Mouse (Mus musculus): Measurements from ENCODE around the gene Cass4. TPM values are rescaled to one million over a fixed set of nuclear protein-coding genes. Genes with fewer than 3 reads are reported as not detected.

Cass4 gene
- polyA plus RNA-seq, 1 experiment from 2014 or later = 0.18 TPM

DNA sequence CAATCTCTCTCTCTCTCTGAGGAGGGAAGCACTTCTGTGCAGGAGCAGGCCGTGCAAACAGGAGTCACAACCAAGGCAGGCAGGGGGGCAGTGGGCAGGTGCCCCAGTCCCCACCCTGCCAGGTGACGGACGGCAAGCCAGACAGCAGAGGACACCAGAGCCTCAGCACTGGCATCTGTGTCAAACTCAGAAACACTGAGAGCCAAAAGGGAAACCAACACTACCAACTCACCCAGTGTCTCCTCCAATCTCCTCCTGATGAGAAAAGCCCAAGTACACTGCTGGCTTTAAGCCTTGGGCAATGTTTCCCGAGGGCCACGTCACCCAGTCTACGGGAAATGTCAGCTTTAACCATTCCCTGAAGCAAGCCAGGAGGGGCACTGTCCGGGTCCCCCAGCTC is 30.4 kb upstream of the Cass4 start:
- Histone ChIP-seq H3K27me3 (no peaks in the 10 kb centered on the region), H3K4me1 (peaks cover 13% of the 10 kb centered on the region), H3K4me2 (no peak overlapping the region), H3K36me3 (replicated peaks) (peaks cover 98% of the 10 kb centered on the region), H3K4me3 (replicated peaks) (no peak overlapping the region), H3K27ac (no peak overlapping the region), H3K9ac (no peak overlapping the region), H3K9me3 (no peaks in the 10 kb centered on the region)
- 94% methylated on average over 7 of the region's 7 CpGs for WGBS
- no peak for ATAC-seq (ENCODE audit: low FRiP score)

DNA sequence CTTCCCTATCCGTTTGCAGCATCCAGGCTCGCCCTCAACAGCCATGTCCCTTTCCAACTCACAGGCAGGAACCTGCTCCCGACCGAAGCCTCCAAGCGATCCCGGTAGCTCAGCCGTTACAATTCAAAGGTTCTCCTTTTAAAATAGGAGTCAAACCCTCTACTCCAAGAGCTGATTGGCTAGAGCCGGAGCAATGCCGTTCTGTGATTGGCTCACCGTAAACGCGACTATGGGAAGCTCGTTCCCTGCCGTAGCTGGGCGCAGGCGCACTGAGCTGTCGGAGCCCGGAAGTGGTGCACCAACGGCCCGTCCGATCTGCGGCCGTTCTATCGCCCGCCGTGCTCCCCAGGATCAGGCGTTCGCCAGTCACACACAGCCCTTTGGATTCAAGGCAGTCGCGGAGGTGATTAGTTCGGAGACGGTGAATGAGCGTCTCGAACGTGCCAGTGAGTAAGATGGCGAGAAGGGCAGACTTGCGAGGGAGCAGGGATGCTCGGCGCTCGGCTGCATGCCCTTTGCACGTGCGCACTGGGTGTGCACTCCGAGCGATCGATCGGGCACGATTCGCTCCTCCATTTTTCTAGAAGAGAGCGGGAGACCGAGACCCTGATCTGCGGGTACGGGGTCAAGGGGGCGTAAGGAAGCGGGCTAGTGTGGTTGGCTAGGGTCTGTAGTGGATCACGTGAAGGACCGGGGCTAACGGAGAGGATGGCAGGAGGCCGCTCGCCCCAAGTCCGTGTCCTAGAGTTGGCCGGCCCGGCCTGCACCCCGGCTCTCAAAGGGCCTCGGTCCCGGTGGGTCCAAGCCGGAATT is 23.0 kb upstream of the Cass4 start, which contains the start of the genes Aurka and Cstf1:
TSS of gene Aurka (minus strand) at position 125 of the 813 bp plus-strand sequence.
TSS of gene Cstf1 (plus strand) at position 271 of the 813 bp plus-strand sequence.
- Histone ChIP-seq H3K36me3 (replicated peaks) (peaks cover 57% of the 10 kb centered on the region), H3K4me1 (peaks cover 34% of the 10 kb centered on the region), H3K27me3 (no peaks in the 10 kb centered on the region), H3K9me3 (no peaks in the 10 kb centered on the region), H3K4me3 (replicated peaks) (peak within 1 kb of the TSS; percentile 84), H3K9ac (peak within 1 kb of the TSS; percentile 84), H3K27ac (peak within 1 kb of the TSS; percentile 90), H3K4me2 (peak within 1 kb of the TSS; percentile 82)
- under 1% methylated on average over 66 of the region's 66 CpGs for WGBS
- ATAC-seq (ENCODE audit: low FRiP score) = peak; percentile 98

DNA sequence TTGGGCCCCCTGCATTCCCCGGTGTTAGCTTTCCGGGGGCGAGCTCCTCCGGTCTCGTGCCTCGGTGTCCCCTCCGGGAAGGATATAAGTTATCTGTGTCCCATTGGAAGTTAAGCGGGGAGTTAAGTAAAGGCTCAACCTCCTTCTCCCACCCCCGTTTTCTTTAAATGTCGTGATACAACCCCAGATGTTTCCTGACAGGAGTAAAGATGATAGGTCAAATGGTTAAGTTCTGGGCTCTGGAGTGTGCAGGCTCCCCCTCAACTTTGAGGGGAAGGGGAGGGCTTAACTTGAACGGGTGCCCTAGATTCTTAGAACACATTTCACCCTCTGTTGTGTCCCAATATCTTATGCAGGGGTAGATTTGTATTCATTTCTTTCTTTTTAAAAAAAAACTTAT is 22.3 kb upstream of the Cass4 start:
- Histone ChIP-seq H3K4me3 (replicated peaks) (peak overlapping the region; percentile 84), H3K9ac (peak overlapping the region; percentile 84), H3K9me3 (no peaks in the 10 kb centered on the region), H3K27me3 (no peaks in the 10 kb centered on the region), H3K36me3 (replicated peaks) (peaks cover 57% of the 10 kb centered on the region), H3K27ac (peak overlapping the region; percentile 90), H3K4me2 (peak overlapping the region; percentile 82), H3K4me1 (peaks cover 34% of the 10 kb centered on the region)
- WGBS = 0% methylated on average over 11 of the region's 11 CpGs
- no peak for ATAC-seq (ENCODE audit: low FRiP score)

DNA sequence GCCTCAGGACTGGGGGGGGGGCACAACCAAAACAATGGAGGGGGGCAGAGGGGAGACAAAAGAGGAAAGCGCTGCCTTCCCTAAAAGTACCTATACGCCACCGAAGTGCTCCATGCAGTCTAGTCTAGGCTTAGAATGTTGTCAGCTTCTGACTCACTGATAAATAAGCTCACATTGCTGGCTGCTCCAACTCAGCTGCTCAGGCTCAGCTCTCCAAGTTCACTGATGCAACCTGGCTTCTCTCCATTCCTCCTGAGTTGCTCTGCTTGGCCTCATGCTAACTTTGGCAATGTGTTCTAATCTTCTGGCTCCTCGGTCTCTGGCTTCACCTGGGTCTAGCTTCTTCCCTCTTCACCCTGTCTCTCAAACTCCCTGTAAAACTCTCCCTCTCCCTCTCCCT is 17.0 kb upstream of the Cass4 start:
- H3K9ac ChIP-seq = no peak overlapping the region
- H3K9me3 ChIP-seq = no peaks in the 10 kb centered on the region
- no peak overlapping the region for H3K4me2 ChIP-seq
- peaks cover 6% of the 10 kb centered on the region for H3K4me1 ChIP-seq
- H3K27ac ChIP-seq = no peak overlapping the region
- ATAC-seq (ENCODE audit: low FRiP score) = no peak
- no peak overlapping the region for H3K4me3 ChIP-seq (replicated peaks)
- H3K27me3 ChIP-seq = no peaks in the 10 kb centered on the region
- peaks cover 88% of the 10 kb centered on the region for H3K36me3 ChIP-seq (replicated peaks)
- WGBS = 89% methylated on average over 4 of the region's 4 CpGs

DNA sequence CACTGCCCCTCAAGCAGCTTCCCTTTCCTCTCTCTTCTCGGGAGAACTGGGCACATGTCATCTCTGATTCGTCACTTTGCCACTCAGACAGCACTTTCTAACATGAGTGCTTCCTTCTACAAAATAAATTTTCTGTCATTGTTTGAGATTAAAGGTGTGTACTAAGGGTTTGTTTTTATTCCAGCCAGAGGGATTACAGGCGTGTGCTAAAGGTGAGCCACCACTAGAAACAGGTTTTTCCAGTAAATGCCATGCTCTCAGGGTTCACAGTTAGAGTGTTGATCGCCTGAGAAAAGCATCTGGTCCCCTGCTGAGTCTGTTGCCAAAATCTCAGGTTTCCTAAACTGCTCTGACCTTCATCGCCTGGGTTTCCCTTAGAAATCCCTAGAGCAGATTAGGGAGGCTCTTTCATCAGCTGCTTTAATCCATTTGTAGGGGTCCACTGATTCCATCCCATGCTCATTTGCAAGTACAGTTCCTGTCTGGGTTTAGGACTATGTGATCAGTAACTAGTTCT is 16.5 kb upstream of the Cass4 start:
- H3K9me3 ChIP-seq = no peaks in the 10 kb centered on the region
- no peak overlapping the region for H3K27ac ChIP-seq
- no peak overlapping the region for H3K4me2 ChIP-seq
- peaks cover 1% of the 10 kb centered on the region for H3K4me1 ChIP-seq
- H3K9ac ChIP-seq = no peak overlapping the region
- H3K4me3 ChIP-seq (replicated peaks) = no peak overlapping the region
- ATAC-seq (ENCODE audit: low FRiP score) = no peak
- no peaks in the 10 kb centered on the region for H3K27me3 ChIP-seq
- 70% methylated on average over 5 of the region's 5 CpGs for WGBS
- H3K36me3 ChIP-seq (replicated peaks) = peaks cover 93% of the 10 kb centered on the region

DNA sequence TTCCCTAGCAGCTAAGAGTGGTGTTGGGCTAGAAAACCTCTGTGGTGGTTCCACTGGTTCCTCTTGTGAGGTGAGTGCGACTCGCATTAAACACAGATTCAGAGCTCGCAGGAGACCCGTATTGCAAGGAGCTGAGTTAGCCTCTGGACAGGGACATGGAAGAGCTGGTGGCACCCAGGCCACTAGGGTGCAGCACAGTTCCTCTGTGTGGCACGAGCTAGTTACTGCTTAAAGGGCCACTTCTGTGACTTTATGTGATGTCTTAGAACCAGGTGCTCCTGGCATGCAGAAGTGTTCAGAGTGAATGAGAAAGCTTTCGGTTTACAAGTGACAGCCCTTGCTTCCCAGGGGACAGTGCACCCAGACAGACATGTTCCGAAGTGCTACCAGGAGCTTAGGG is 15.3 kb upstream of the Cass4 start:
- Histone ChIP-seq H3K4me1 (no peaks in the 10 kb centered on the region), H3K9me3 (no peaks in the 10 kb centered on the region), H3K4me2 (no peak overlapping the region), H3K9ac (no peak overlapping the region), H3K27me3 (no peaks in the 10 kb centered on the region), H3K4me3 (replicated peaks) (no peak overlapping the region), H3K36me3 (replicated peaks) (peaks cover 96% of the 10 kb centered on the region), H3K27ac (no peak overlapping the region)
- ATAC-seq (ENCODE audit: low FRiP score) = no peak
- WGBS = 80% methylated on average over 7 of the region's 7 CpGs

DNA sequence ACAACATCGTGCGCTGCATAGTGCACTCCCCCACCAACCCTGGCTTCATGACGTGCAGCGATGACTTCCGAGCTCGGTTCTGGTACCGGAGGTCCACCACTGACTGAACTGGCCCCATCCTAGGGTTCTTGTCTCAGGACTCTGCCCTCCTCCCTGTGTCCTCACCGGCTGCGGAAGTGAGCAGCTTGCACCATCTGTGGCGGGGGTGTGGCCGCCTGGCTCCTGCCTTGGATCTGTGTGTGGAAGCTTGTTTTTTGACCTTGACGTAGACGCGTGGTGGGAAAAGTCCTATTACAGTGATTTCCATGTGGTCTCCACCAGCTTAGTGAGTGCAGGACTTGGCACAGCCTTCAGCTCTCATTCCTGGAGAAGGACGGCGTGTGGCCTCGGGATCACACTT is 13.1 kb upstream of the Cass4 start:
- no peak for ATAC-seq (ENCODE audit: low FRiP score)
- H3K9ac ChIP-seq = no peak overlapping the region
- H3K27me3 ChIP-seq = no peaks in the 10 kb centered on the region
- H3K36me3 ChIP-seq (replicated peaks) = peaks cover 74% of the 10 kb centered on the region
- no peaks in the 10 kb centered on the region for H3K4me1 ChIP-seq
- no peak overlapping the region for H3K27ac ChIP-seq
- H3K4me2 ChIP-seq = no peak overlapping the region
- 94% methylated on average over 17 of the region's 17 CpGs for WGBS
- no peak overlapping the region for H3K4me3 ChIP-seq (replicated peaks)
- no peaks in the 10 kb centered on the region for H3K9me3 ChIP-seq

DNA sequence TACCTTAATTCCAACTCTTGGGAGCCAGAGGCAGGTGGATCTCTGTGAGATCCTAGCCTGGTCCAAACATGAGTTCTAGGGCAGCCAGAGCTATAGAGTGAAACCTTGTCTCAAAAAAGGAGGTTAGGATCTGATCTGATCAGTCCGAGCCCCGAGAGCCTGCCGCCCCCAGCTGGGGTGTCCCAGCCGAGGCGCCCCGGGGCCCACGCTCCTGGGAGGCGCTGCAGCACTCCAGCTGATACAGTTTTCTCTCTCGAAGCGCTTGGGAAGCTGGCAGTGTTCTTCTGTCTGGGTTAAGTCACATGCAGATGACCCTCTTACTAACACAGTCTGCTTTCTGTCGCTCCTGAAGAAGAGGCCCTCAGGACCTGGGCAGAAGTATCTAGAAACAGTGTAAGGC is 12.3 kb upstream of the Cass4 start:
- WGBS = 93% methylated on average over 11 of the region's 11 CpGs
- H3K36me3 ChIP-seq (replicated peaks) = peaks cover 65% of the 10 kb centered on the region
- no peaks in the 10 kb centered on the region for H3K27me3 ChIP-seq
- no peaks in the 10 kb centered on the region for H3K9me3 ChIP-seq
- no peak overlapping the region for H3K4me3 ChIP-seq (replicated peaks)
- no peak overlapping the region for H3K27ac ChIP-seq
- H3K9ac ChIP-seq = no peak overlapping the region
- no peak overlapping the region for H3K4me2 ChIP-seq
- H3K4me1 ChIP-seq = no peaks in the 10 kb centered on the region
- ATAC-seq (ENCODE audit: low FRiP score) = no peak

DNA sequence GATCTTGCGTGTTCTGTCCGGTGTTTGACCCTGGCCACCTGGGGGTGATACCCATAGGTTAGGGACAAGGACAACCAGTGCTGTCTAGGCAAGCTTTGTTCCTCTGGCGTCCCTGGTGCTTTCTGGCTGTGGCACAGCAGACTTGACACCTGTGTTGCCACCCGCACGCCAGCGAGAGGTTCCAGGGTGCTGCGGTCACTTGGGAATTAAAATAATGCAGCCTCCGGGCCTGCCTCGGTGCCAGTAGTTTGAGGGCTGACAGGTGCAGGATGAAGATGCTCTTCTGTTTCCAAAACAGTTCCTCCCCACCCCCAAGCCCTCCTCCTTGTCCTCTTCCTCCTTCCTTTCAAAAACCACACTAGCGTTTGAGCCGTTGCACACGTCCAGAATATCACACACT is 11.7 kb upstream of the Cass4 start:
- H3K27ac ChIP-seq = no peak overlapping the region
- no peak for ATAC-seq (ENCODE audit: low FRiP score)
- 90% methylated on average over 12 of the region's 12 CpGs for WGBS
- no peak overlapping the region for H3K4me3 ChIP-seq (replicated peaks)
- no peaks in the 10 kb centered on the region for H3K4me1 ChIP-seq
- peaks cover 60% of the 10 kb centered on the region for H3K36me3 ChIP-seq (replicated peaks)
- no peaks in the 10 kb centered on the region for H3K27me3 ChIP-seq
- no peaks in the 10 kb centered on the region for H3K9me3 ChIP-seq
- H3K4me2 ChIP-seq = no peak overlapping the region
- H3K9ac ChIP-seq = no peak overlapping the region

DNA sequence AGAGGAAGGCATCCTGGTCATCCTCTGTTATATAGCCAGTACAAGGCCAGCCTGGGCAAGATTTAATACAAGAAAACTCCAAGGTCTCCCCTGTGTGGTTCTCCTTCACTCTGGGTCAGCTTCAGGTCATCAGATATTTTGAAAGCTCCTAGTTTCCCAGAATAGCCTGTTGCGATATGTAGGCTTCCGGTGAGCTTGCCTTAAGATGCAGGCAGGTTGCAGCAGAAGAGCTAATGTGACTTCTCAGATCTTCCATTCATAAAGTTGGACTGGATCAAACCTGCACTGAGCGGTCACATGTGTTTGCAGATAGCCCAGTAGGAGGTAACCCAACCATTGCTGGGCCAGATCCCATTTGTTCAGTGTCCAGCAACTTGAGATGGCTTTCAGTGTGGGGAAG is 8.9 kb upstream of the Cass4 start:
- no peaks in the 10 kb centered on the region for H3K9me3 ChIP-seq
- no peak overlapping the region for H3K4me2 ChIP-seq
- ATAC-seq (ENCODE audit: low FRiP score) = no peak
- no peaks in the 10 kb centered on the region for H3K4me1 ChIP-seq
- H3K27me3 ChIP-seq = no peaks in the 10 kb centered on the region
- no peak overlapping the region for H3K9ac ChIP-seq
- no peak overlapping the region for H3K27ac ChIP-seq
- 96% methylated on average over 3 of the region's 3 CpGs for WGBS
- H3K4me3 ChIP-seq (replicated peaks) = no peak overlapping the region
- H3K36me3 ChIP-seq (replicated peaks) = peaks cover 32% of the 10 kb centered on the region

DNA sequence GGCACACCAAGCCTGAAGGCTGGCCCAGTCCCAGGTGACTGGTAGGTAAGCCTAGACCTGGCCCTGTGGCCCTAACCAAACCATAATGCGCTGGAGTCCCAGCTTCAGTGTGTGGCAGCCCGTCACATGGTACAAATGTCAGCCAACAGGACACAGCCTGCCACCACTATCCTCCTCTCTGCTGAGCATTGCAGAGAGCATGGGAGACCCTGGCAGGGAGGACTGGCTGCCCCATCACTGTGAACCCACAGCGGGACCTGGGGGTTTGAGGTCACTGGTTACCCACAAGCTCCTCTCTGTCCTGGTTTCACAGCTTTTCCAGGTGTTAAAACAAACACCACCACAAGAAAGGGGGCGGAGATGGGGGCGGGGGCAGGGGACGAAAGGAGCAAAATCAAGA is 3.3 kb upstream of the Cass4 start:
- ATAC-seq (ENCODE audit: low FRiP score) = no peak
- no peaks in the 10 kb centered on the region for H3K9me3 ChIP-seq
- H3K4me3 ChIP-seq (replicated peaks) = no peak overlapping the region
- no peaks in the 10 kb centered on the region for H3K36me3 ChIP-seq (replicated peaks)
- H3K9ac ChIP-seq = no peak overlapping the region
- no peaks in the 10 kb centered on the region for H3K4me1 ChIP-seq
- H3K27ac ChIP-seq = no peak overlapping the region
- WGBS = 61% methylated on average over 6 of the region's 6 CpGs
- H3K27me3 ChIP-seq = no peaks in the 10 kb centered on the region
- H3K4me2 ChIP-seq = no peak overlapping the region

DNA sequence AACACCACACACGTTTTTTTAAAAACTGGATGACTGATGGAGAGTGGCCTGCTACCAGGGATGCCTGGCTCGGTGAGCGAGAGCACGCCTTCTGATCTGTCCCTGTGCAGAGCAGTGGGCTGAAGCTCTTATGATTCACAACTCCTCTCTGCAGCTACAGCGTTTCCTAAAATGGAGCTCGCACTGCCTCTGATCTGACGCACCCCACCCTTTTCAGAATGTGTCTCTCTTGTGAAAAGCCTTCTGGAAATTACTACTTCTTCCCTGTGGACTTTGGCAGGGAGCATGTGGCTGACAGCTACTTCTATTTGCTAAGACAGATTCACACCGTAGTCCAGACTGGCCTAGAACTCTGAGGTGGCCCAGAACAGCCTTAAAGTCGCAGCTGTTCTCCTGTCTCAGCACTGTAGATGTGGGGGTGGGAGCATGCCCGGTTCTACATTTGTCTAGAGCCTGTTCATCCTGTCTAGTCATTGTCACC is 1.5 kb upstream of the Cass4 start:
- Histone ChIP-seq H3K9ac (no peak overlapping the region), H3K36me3 (replicated peaks) (no peaks in the 10 kb centered on the region), H3K4me1 (no peaks in the 10 kb centered on the region), H3K4me2 (no peak overlapping the region), H3K4me3 (replicated peaks) (no peak overlapping the region), H3K27me3 (no peaks in the 10 kb centered on the region), H3K27ac (no peak overlapping the region), H3K9me3 (no peaks in the 10 kb centered on the region)
- ATAC-seq (ENCODE audit: low FRiP score) = no peak
- 83% methylated on average over 10 of the region's 10 CpGs for WGBS

DNA sequence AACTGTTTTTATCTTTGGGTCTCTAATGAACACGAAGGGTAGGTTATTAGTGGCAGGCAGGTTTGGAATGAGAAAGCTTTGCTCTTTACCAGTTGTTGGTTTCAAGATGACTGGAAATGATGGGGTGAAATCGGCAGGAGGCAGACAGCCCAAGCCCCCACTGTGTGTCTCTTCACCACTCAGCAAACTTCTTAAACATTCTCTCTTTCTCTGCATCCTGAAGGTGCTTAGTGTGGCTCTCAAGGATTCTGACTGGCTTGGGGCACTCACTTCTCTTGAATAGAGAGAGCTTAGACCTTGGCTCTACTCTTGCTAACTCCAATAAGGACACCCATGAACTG is 428 bp downstream of the Cass4 start:
- Histone ChIP-seq H3K9me3 (no peaks in the 10 kb centered on the region), H3K36me3 (replicated peaks) (no peaks in the 10 kb centered on the region), H3K4me2 (no peak overlapping the region), H3K4me1 (no peaks in the 10 kb centered on the region), H3K9ac (no peak overlapping the region), H3K4me3 (replicated peaks) (no peak overlapping the region), H3K27me3 (no peaks in the 10 kb centered on the region), H3K27ac (no peak overlapping the region)
- no peak for ATAC-seq (ENCODE audit: low FRiP score)
- 83% methylated on average over 2 of the region's 2 CpGs for WGBS

Measured in forebrain, embryonic 12.5 days (tissue).